Mouse (Mus musculus) liver, embryonic 12.5 days (tissue): ENCODE data around the gene Scarf1. TPM values are rescaled to one million over a fixed set of nuclear protein-coding genes. Genes with fewer than 3 reads are reported as not detected.

Experiments
- ATAC-seq: fragments of 200-750 bp; cut with Nextera tagmentation; 2 replicates; pipeline ENCODE4 v1.8.0; 2017; ENCODE audit warnings: moderate number of reproducible peaks, mild to moderate bottlenecking, moderate library complexity
- H3K27ac ChIP-seq: fragments of 300-500 bp; sonication (generic); 2 replicates; pipeline ENCODE4 v1.5.1; 2016; ENCODE audit warnings: mild to moderate bottlenecking
- H3K27me3 ChIP-seq: fragments of 300-500 bp; sonication (generic); replicated peaks from 2 replicates; pipeline ENCODE4 v1.6.1; 2016; ENCODE audit warnings: mild to moderate bottlenecking, moderate library complexity
- H3K36me3 ChIP-seq: fragments of 300-500 bp; sonication (generic); 2 replicates; pipeline ENCODE4 v1.6.1; 2016; ENCODE audit warnings: mild to moderate bottlenecking, moderate library complexity
- H3K4me1 ChIP-seq: fragments of 300-500 bp; sonication (generic); 2 replicates; pipeline ENCODE4 v1.6.1; 2016
- H3K4me2 ChIP-seq: fragments of 300-500 bp; sonication (generic); 2 replicates; pipeline ENCODE4 v1.6.1; 2016; ENCODE audit warnings: mild to moderate bottlenecking, moderate library complexity
- H3K4me3 ChIP-seq: fragments of 300-500 bp; sonication (generic); 2 replicates; pipeline ENCODE4 v1.5.1; 2016; ENCODE audit warnings: mild to moderate bottlenecking, moderate library complexity
- H3K9ac ChIP-seq: fragments of 300-500 bp; sonication (generic); 2 replicates; pipeline ENCODE4 v1.6.1; 2016; ENCODE audit warnings: mild to moderate bottlenecking, moderate library complexity
- H3K9me3 ChIP-seq: fragments of 300-500 bp; sonication (generic); replicated peaks from 2 replicates; pipeline ENCODE4 v1.6.1; 2016; ENCODE audit warnings: mild to moderate bottlenecking, moderate library complexity
- WGBS: fragments of 180-500 bp; shearing (Covaris S2); methylation state at CpG from one replicate; pipeline ENCODE4 v1.1.7; 2016; ENCODE audit not compliant: insufficient replicate concordance; 5-methylcytosine and 5-hydroxymethylcytosine counted together
- polyA plus RNA-seq: library from polyadenylated mRNA; unstranded; fragments of >200 nt; fragmentation: Nextera tagmentation; extraction: Ambion mirVana; gene quantifications from 2 replicates; pipeline ENCODE4 v1.2.1, GENCODE M21; 2016

Scarf1 gene
- polyA plus RNA-seq, 1 experiment from 2014 or later = 5.2 TPM

DNA sequence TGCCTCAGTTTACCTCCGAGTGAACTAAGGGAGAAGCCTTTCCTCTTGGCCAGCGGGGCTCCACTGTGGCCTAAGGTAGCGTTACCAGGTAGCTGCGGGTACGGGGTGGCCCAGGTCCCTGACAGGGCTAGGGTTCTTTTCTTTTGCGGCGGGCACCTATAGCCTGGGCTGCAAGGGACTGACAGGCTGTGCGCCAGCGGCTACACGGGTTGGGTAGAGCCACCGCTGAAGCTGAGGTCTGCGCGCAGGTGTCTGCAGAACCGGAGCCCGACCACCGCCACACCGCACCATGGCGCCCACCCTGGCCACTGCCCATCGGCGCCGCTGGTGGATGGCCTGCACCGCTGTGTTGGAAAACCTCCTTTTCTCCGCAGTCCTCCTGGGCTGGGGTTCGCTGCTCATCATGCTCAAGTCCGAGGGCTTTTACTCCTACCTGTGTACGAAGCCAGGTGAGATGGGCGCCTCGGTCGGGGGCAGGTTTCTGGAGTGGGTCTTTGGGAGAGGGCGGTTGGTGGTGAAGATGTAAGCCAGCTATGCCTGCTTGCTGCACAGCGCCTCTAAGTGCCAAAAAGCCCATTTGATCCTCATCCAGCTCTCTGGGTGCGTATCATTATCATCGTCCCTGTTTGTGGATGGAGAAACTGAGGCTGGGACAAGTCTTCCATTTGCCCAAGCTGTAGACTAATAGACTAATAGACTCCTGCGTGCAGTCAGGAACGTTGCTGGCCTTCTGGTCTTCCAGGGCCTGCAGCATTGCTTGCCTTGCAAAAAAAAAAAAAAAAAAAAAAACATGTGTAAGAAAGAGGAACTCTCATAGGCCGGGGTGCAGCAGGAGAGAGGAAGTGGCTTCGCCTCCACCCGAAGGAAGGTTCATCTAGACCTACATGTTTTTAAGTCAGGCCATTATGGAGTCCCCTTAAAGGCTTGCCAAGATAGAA, 19.3 kb downstream of the Scarf1 start:
- Histone ChIP-seq H3K9ac (peak overlapping the region; percentile 91), H3K27ac (peak overlapping the region; percentile 94)

DNA sequence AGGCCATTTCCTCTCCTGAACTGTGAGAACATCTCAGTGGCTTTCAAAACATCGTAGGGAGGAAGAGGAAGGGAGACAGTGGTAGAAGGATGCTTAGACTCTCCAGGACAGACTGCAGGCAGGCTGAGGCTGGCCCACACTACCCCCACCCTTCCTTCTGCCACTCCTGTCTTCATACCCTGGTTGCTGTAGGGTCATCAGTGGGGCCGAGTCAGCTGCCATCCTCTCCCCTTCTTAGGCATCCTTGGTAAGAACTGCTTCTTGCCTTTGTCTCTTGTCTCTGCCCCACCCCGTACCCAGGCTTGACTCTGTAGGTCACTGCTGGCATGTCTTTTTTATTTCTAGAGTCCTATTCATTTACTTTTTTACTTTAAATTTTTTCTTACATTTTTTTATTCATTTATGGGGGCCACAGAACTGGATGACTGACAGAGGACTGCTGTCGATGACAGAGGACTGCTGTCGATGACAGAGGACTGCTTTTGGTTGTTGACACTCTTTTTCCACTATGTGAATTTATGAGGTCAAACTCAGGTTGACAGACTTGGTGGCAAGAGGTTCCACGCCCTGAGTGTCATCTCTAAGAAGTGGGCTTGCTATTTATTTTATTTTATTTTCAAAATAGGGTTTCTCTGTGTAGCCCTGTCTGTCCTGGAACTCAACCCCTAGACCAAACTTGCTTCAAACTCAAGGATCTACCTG, 20.1 kb downstream of the Scarf1 start:
- no peak for ATAC-seq
- H3K4me2 ChIP-seq = peak overlapping the region; percentile 99
- peak overlapping the region; percentile 70 for H3K27ac ChIP-seq
- peaks cover 13% of the 10 kb centered on the region; the same call in 1 of the 2 replicates for H3K27me3 ChIP-seq
- 48% methylated on average over 6 of the region's 6 CpGs for WGBS
- peaks cover 63% of the 10 kb centered on the region for H3K4me1 ChIP-seq
- H3K9me3 ChIP-seq = no peaks in the 10 kb centered on the region
- H3K9ac ChIP-seq = peak overlapping the region; percentile 91; the same call in 1 of the 2 replicates
- H3K4me3 ChIP-seq = peak overlapping the region; percentile 75
- H3K36me3 ChIP-seq = no peaks in the 10 kb centered on the region

More for the DNA sequence above, 19.3 kb downstream of the Scarf1 start:
- peaks cover 55% of the 10 kb centered on the region for H3K4me1 ChIP-seq
- H3K27me3 ChIP-seq = peaks cover 13% of the 10 kb centered on the region; the same call in 1 of the 2 replicates
- H3K4me3 ChIP-seq = peak overlapping the region; percentile 75
- H3K9me3 ChIP-seq = no peaks in the 10 kb centered on the region
- 8% methylated on average over 38 of the region's 38 CpGs for WGBS
- H3K36me3 ChIP-seq = no peaks in the 10 kb centered on the region
- H3K4me2 ChIP-seq = peak overlapping the region; percentile 99
- peak; percentile 41 for ATAC-seq

DNA sequence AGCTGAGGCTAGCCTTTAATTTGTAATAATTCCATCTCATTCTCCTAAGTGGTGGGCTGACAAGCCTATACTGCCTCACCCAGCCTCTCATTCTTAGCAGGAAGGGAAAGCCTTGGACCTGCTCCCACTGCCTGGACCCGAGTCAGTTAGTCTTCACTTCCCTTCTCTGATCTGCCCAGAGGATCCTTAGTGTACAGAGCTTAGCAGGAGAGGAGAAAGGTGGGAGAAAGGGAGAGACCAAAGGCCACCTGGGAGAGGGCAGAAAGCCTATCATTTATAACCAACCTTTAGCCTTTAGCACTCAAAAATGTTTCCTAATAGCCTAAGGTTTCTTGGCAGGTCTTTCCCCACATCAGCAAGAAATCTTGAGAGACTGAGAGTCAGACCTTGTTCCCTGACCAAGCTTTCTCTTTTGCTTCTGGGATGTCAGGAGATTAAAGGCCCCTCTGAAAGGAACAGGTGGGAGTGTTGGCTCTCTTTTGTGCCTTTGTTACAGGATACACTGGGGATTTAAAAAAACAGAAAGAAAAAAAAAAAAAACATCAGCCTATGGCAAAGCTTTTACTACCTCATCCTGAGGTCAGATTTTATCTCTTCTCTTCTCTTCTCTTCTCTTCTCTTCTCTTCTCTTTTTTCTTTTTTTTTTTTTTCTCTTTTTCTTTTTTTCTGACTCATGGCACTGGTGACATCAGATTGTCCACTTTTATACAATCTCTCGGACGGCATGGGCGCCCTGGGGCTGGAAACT, 21.1 kb downstream of the Scarf1 start:
- Histone ChIP-seq H3K36me3 (no peaks in the 10 kb centered on the region), H3K4me1 (peaks cover 72% of the 10 kb centered on the region), H3K4me3 (no peak overlapping the region), H3K9me3 (no peaks in the 10 kb centered on the region), H3K4me2 (peak overlapping the region; percentile 99), H3K27ac (peak overlapping the region; percentile 8; the same call in 1 of the 2 replicates), H3K27me3 (peaks cover 13% of the 10 kb centered on the region; the same call in 1 of the 2 replicates), H3K9ac (peak overlapping the region; percentile 14; the same call in 1 of the 2 replicates)
- ATAC-seq = no peak
- 32% methylated on average over 4 of the region's 4 CpGs for WGBS

DNA sequence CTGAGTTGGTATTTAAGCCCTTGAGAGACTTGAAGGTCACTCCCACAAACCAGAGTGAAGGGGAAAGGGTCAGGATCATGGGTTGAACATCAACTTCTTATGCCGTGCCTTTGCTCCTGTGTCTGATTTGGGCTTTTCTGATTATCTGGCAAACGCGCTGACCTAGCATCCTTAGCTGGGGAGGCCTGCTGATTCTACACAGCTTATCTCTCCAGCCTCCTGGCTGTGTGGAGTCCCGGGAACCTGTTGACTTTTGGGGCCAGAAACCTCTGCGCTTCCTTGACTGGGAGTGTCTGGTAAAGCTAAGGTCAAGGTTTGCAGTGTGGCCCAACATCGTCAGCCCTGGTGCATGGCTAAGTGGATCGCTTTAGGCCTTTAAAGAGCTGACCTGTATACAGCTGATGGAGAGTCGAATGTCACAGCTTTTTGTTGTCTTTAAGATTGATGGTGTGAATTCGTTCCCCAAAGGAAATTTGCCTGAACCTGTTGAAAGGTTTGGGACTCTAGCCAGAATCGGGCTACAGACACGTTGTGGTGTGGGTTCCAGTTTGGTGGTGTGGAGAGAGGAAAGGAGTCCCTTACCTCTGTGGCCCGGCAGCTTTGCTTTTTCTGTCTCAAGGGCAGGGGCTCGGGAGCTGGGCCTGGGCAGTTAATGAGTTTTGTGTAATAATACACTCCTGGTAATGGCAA, 21.9 kb downstream of the Scarf1 start:
- no peak overlapping the region for H3K9ac ChIP-seq

DNA sequence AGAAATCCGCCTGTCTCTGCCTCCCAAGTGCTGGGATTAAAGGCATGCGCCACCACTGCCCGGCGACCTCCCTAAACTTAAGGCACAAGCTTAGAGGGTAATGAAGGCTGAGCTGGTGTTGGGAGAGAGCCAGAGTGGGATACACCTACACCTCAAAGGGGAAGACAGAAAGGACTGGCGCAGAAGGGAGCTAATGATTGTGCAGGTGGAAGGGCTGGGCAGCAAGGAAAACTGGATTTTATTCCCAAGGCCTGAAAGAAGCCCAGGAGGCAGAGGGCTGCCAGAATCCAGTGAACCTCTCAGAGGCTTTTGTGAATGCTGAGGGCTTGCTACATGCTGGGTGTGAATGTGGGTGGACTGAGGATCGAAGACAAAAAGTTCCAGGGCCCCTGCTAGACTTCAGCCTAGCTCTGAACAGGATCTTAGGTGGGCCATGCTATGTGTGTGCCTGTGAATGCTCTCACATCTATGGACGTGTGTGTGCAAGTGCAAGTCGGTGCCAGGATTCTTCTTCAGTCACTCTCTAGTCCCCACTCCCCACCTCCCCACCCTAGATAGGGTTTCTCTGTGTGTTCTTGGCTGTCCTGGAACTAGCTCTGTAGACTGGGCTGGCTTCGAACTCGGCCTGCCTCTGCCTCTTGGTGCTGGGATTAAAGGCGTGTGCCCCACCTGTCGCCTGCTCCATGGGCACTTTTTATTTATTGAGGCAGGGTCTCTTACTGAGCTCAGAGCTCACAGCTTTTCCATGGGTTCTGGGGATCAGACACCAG, 23.1 kb downstream of the Scarf1 start:
- WGBS = 83% methylated on average over 12 of the region's 12 CpGs
- 0 out of 2 replicates have a peak overlapping the region, but pooled peaks have one; percentile 7 for H3K27ac ChIP-seq
- H3K4me3 ChIP-seq = no peak overlapping the region
- H3K27me3 ChIP-seq = peaks cover 13% of the 10 kb centered on the region; the same call in 1 of the 2 replicates
- no peak overlapping the region for H3K9ac ChIP-seq
- no peaks in the 10 kb centered on the region for H3K9me3 ChIP-seq
- peaks cover 73% of the 10 kb centered on the region for H3K4me1 ChIP-seq
- no peak for ATAC-seq
- H3K4me2 ChIP-seq = no peak overlapping the region
- no peaks in the 10 kb centered on the region for H3K36me3 ChIP-seq

More for the DNA sequence above, 21.9 kb downstream of the Scarf1 start:
- peak overlapping the region; percentile 35 for H3K4me2 ChIP-seq
- 32% methylated on average over 13 of the region's 13 CpGs for WGBS
- H3K4me3 ChIP-seq = no peak overlapping the region
- no peak overlapping the region for H3K27ac ChIP-seq
- peaks cover 68% of the 10 kb centered on the region for H3K4me1 ChIP-seq
- no peaks in the 10 kb centered on the region for H3K36me3 ChIP-seq
- peak; percentile 36; the same call in 1 of the 2 replicates for ATAC-seq
- peaks cover 13% of the 10 kb centered on the region; the same call in 1 of the 2 replicates for H3K27me3 ChIP-seq
- no peaks in the 10 kb centered on the region for H3K9me3 ChIP-seq

DNA sequence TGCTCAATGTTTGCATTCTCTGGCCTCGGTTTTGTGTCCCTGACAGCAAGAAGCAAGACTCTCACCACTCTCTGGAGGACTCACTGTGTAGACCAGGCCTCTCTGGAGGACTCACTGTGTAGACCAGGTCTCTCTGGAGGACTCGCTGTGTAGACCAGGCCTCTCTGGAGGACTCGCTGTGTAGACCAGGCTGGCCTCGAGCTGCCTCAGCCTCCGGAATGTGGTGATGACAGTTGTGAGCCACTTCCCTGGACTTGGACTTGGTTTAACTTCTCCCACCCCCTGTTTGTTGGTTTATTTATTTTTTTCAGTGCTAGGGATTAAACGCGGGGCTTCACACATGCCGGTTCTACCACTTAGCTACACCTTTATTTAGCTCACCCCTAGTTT, 23.7 kb downstream of the Scarf1 start:
- Histone ChIP-seq H3K9ac (no peak overlapping the region), H3K4me3 (no peak overlapping the region), H3K27ac (0 out of 2 replicates have a peak overlapping the region, but pooled peaks have one; percentile 7), H3K9me3 (no peaks in the 10 kb centered on the region), H3K27me3 (peaks cover 13% of the 10 kb centered on the region; the same call in 1 of the 2 replicates), H3K4me1 (peaks cover 77% of the 10 kb centered on the region), H3K36me3 (no peaks in the 10 kb centered on the region), H3K4me2 (no peak overlapping the region)
- 79% methylated on average over 8 of the region's 8 CpGs for WGBS
- no peak for ATAC-seq

DNA sequence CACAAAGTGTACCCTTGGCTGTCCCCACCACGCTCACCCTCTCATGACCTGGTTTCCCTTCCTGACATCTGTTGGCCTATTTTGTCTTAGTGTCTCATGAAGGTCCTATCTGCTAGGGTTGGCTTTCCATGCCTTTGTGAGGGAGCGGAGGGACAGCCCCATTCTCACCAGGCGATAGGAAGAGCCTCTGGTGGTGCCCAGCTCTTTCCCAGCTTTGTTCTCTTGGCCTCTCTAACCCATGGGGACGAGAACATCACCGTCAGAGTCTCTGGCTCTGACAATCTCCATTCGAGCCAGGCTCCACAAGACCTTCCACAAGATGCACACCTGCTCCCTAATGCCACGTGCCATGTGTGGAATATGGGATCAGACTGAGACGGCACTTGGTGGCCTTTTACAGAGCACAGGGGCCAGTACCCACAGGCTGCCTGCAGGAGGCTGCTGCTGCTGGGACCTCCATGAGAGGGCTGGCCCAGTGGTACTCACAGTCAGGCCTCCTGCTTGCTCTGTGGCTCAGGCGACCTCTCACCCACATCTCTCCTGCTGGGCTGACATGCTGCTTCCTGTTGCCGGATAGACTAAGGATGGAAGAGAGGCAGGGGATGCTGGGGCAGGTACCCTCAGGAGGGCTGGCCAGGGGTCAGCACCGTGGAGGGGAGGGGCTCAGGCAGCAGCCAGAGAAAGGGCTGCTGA, 24.3 kb downstream of the Scarf1 start:
- Histone ChIP-seq H3K9ac (0 out of 2 replicates have a peak overlapping the region, but pooled peaks have one; percentile 12), H3K4me2 (no peak overlapping the region), H3K27ac (peak overlapping the region; percentile 20; the same call in 1 of the 2 replicates), H3K36me3 (no peaks in the 10 kb centered on the region), H3K4me3 (no peak overlapping the region), H3K9me3 (no peaks in the 10 kb centered on the region), H3K4me1 (peaks cover 70% of the 10 kb centered on the region), H3K27me3 (peaks cover 10% of the 10 kb centered on the region; the same call in 1 of the 2 replicates)
- ATAC-seq = 0 out of 2 replicates have a peak, but pooled peaks have one; percentile 10
- WGBS = 58% methylated on average over 11 of the region's 11 CpGs

DNA sequence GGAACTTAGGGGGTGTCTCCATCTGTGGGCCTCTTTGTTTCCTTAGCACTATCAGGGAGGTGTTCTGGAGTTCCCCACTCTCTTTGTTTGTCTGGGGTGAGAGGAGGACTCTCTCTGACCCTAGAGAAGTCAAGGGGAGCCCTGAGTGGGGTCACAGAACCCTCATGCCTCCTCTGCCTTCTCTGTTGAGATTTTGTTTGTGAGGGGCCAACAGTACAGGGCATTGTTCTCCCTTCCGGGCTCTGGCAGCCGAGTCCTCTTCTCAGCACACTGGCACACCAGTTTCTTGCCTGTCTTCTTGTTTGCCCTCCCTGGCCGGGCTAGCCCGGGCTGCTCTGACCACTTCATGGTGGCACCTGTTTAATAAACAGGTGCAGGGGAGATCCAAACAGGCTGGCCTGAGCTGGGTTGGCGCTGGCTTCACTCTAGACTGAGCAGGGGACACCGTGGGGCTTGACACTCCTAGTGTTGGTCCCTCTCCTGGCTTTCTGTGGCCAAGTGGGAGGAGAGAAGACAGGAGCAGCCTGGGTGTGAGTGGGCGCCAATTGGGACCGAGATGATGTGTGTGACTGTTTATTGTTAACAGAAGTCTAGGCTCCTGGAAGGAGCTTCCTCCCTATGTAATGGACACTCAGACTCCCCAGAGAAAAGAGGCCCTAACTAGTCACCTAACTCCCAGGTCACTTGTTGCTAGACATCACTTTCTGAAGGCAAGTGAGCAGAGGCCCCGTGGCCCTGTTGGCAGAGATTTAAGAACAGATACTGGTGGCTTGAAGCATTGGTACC, 25.0 kb downstream of the Scarf1 start:
- Histone ChIP-seq H3K9ac (0 out of 2 replicates have a peak overlapping the region, but pooled peaks have one; percentile 12), H3K4me3 (no peak overlapping the region), H3K4me1 (peaks cover 63% of the 10 kb centered on the region), H3K27me3 (peaks cover 8% of the 10 kb centered on the region; the same call in 1 of the 2 replicates), H3K36me3 (no peaks in the 10 kb centered on the region), H3K9me3 (no peaks in the 10 kb centered on the region), H3K4me2 (no peak overlapping the region), H3K27ac (peak overlapping the region; percentile 20; the same call in 1 of the 2 replicates)
- 59% methylated on average over 9 of the region's 9 CpGs for WGBS
- no peak for ATAC-seq

DNA sequence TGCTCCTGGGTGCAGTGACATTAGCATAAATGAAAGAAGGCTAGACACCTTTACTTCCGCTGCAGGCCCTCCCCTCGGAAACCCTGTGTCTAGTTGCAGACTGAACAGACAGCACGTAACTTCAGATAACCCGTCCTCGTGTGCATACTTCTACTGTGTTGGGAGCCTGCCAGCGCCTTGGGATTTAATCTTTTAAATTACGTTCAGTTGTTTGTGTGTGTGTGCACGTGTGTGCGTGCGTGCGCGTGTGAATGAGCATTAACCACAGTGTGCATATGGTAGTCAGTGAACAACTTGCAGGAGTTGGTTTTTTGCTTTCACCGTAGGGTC, 25.6 kb downstream of the Scarf1 start:
- H3K4me1 ChIP-seq = peaks cover 57% of the 10 kb centered on the region
- peaks cover 4% of the 10 kb centered on the region; the same call in 1 of the 2 replicates for H3K27me3 ChIP-seq
- no peak overlapping the region for H3K27ac ChIP-seq
- H3K9me3 ChIP-seq = no peaks in the 10 kb centered on the region
- no peak overlapping the region for H3K4me3 ChIP-seq
- H3K4me2 ChIP-seq = no peak overlapping the region
- no peak for ATAC-seq
- H3K36me3 ChIP-seq = no peaks in the 10 kb centered on the region
- 76% methylated on average over 13 of the region's 13 CpGs for WGBS
- no peak overlapping the region for H3K9ac ChIP-seq
